Mouse (Mus musculus): ENCODE measurements around the gene Zfp638.
"Not testable (repeated sequence)": the region's sequence is repeated elsewhere in the genome, so short reads cannot be mapped to it uniquely, and the experiment has no call there.

Gene Zfp638

GRCm38 (mm10) chr6:84009915-84010302 is 143.0 kb downstream of the Zfp638 start:
- no peak for DNase-seq (ENCODE audit: low spot score)

- no peak for DNase-seq (ENCODE audit: low spot score)
These were observed 143.7 kb downstream of the Zfp638 start for GRCm38 (mm10) chr6:84010303-84011225.

GRCm38 (mm10) chr6:84014961-84015683 is 148.2 kb downstream of the Zfp638 start:
- DNase-seq (ENCODE audit: low spot score), result not testable (repeated sequence)

- DNase-seq (ENCODE audit: low spot score), result no peak
These were observed 149.9 kb downstream of the Zfp638 start for GRCm38 (mm10) chr6:84016851-84017250.

GRCm38 (mm10) chr6:84017392-84017791 is 150.5 kb downstream of the Zfp638 start:
- DNase-seq (ENCODE audit: low spot score), result no peak

- DNase-seq (ENCODE audit: low spot score), result no peak
These were observed 152.1 kb downstream of the Zfp638 start for GRCm38 (mm10) chr6:84018906-84019550.

- no peak for DNase-seq (ENCODE audit: low spot score)
These were observed 153.1 kb downstream of the Zfp638 start for GRCm38 (mm10) chr6:84020002-84020401.

- no peak for DNase-seq (ENCODE audit: low spot score)
These were observed 155.1 kb downstream of the Zfp638 start for GRCm38 (mm10) chr6:84021990-84022389.

- no peak for DNase-seq (ENCODE audit: low spot score)
These were observed 158.7 kb downstream of the Zfp638 start for GRCm38 (mm10) chr6:84025636-84026035.

GRCm38 (mm10) chr6:84028791-84029190 is 161.9 kb downstream of the Zfp638 start:
- no peak for DNase-seq (ENCODE audit: low spot score)

- DNase-seq (ENCODE audit: low spot score), result no peak
These were observed 162.9 kb downstream of the Zfp638 start for GRCm38 (mm10) chr6:84029775-84030174.

GRCm38 (mm10) chr6:84032516-84032915 is 165.6 kb downstream of the Zfp638 start:
- DNase-seq (ENCODE audit: low spot score), result not testable (repeated sequence)

Data from layer of hippocampus, adult 11-12 months (tissue).